Mouse (Mus musculus) hindbrain, embryonic 12.5 days (tissue): ENCODE results near the gene Kcnab3. TPM values are rescaled to one million over a fixed set of nuclear protein-coding genes. Genes with fewer than 3 reads are reported as not detected.

Source experiments
- ATAC-seq: fragments of 200-750 bp; cut with Nextera tagmentation; 2 replicates; pipeline ENCODE4 v1.8.0; 2017; ENCODE audit warnings: moderate TSS enrichment; ENCODE audit not compliant: low FRiP score
- H3K27ac ChIP-seq: fragments of 300-500 bp; sonication (generic); 2 replicates; pipeline ENCODE4 v1.5.1; 2016; ENCODE audit warnings: mild to moderate bottlenecking
- H3K27me3 ChIP-seq: fragments of 300-500 bp; sonication (generic); 2 replicates; pipeline ENCODE4 v1.6.1; 2016; ENCODE audit warnings: mild to moderate bottlenecking
- H3K36me3 ChIP-seq: fragments of 300-500 bp; sonication (generic); 2 replicates; pipeline ENCODE4 v1.6.1; 2016; ENCODE audit warnings: mild to moderate bottlenecking
- H3K4me1 ChIP-seq: fragments of 300-500 bp; sonication (generic); 2 replicates; pipeline ENCODE4 v1.6.1; 2016
- H3K4me2 ChIP-seq: fragments of 300-500 bp; sonication (generic); replicated peaks from 2 replicates; pipeline ENCODE4 v1.6.1; 2016; ENCODE audit warnings: mild to moderate bottlenecking
- H3K4me3 ChIP-seq: fragments of 300-500 bp; sonication (generic); 2 replicates; pipeline ENCODE4 v1.5.1; 2016; ENCODE audit warnings: mild to moderate bottlenecking
- H3K9ac ChIP-seq: fragments of 300-500 bp; sonication (generic); 2 replicates; pipeline ENCODE4 v1.6.1; 2016; ENCODE audit warnings: mild to moderate bottlenecking, moderate library complexity
- H3K9me3 ChIP-seq: fragments of 300-500 bp; sonication (generic); replicated peaks from 2 replicates; pipeline ENCODE4 v1.6.1; 2016; ENCODE audit warnings: mild to moderate bottlenecking
- WGBS: fragments of 180-500 bp; shearing (Covaris S2); methylation state at CpG from one replicate; pipeline ENCODE4 v1.1.7; 2016; 5-methylcytosine and 5-hydroxymethylcytosine counted together
- polyA plus RNA-seq: library from polyadenylated mRNA; unstranded; fragments of >200 nt; fragmentation: Nextera tagmentation; extraction: Ambion mirVana; gene quantifications from 2 replicates; pipeline ENCODE4 v1.2.1, GENCODE M21; 2016

Gene Kcnab3
- polyA plus RNA-seq, 1 experiment from 2014 or later, result 5.0 TPM

GRCm38 (mm10) chr11:69373223-69373965 is 47.3 kb downstream of the Kcnab3 start:
- no peak for ATAC-seq
- Histone ChIP-seq H3K4me3 (no peak overlapping the region), H3K4me1 (peaks cover 22% of the 10 kb centered on the region), H3K9ac (no peak overlapping the region; the same call in 1 of the 2 replicates), H3K4me2 (no peak overlapping the region), H3K36me3 (peaks cover 16% of the 10 kb centered on the region; the same call in 1 of the 2 replicates), H3K9me3 (no peaks in the 10 kb centered on the region), H3K27me3 (no peaks in the 10 kb centered on the region), H3K27ac (no peak overlapping the region)
- 89% methylated on average over 16 of the region's 16 CpGs for WGBS

- no peak overlapping the region for H3K27ac ChIP-seq
- no peak overlapping the region for H3K9ac ChIP-seq
- H3K4me1 ChIP-seq, result peaks cover 19% of the 10 kb centered on the region
- no peak overlapping the region for H3K4me3 ChIP-seq
- peaks cover 16% of the 10 kb centered on the region; the same call in 1 of the 2 replicates for H3K36me3 ChIP-seq
- WGBS, result 88% methylated on average over 4 of the region's 4 CpGs
- no peak for ATAC-seq
- no peaks in the 10 kb centered on the region for H3K27me3 ChIP-seq
- no peaks in the 10 kb centered on the region for H3K9me3 ChIP-seq
- H3K4me2 ChIP-seq, result no peak overlapping the region
These were observed 49.6 kb downstream of the Kcnab3 start for GRCm38 (mm10) chr11:69375646-69376045.

- no peak overlapping the region for H3K4me2 ChIP-seq
- H3K36me3 ChIP-seq, result peaks cover 16% of the 10 kb centered on the region; the same call in 1 of the 2 replicates
- H3K27ac ChIP-seq, result no peak overlapping the region
- H3K9ac ChIP-seq, result no peak overlapping the region
- no peaks in the 10 kb centered on the region for H3K27me3 ChIP-seq
- ATAC-seq, result no peak
- no peaks in the 10 kb centered on the region for H3K9me3 ChIP-seq
- no peaks in the 10 kb centered on the region for H3K4me1 ChIP-seq
- no peak overlapping the region for H3K4me3 ChIP-seq
- WGBS, result 81% methylated on average over 3 of the region's 3 CpGs
These were observed 51.7 kb downstream of the Kcnab3 start for GRCm38 (mm10) chr11:69377766-69378165.

GRCm38 (mm10) chr11:69379600-69379999 is 53.5 kb downstream of the Kcnab3 start:
- H3K4me3 ChIP-seq, result no peak overlapping the region
- H3K27ac ChIP-seq, result no peak overlapping the region
- no peaks in the 10 kb centered on the region for H3K9me3 ChIP-seq
- no peaks in the 10 kb centered on the region for H3K27me3 ChIP-seq
- no peaks in the 10 kb centered on the region for H3K4me1 ChIP-seq
- 91% methylated on average over 3 of the region's 3 CpGs for WGBS
- peaks cover 11% of the 10 kb centered on the region; the same call in 1 of the 2 replicates for H3K36me3 ChIP-seq
- no peak overlapping the region for H3K9ac ChIP-seq
- ATAC-seq, result no peak
- H3K4me2 ChIP-seq, result no peak overlapping the region

GRCm38 (mm10) chr11:69381356-69381755 is 55.3 kb downstream of the Kcnab3 start:
- no peaks in the 10 kb centered on the region for H3K4me1 ChIP-seq
- no peak overlapping the region for H3K9ac ChIP-seq
- H3K27me3 ChIP-seq, result no peaks in the 10 kb centered on the region
- H3K9me3 ChIP-seq, result no peaks in the 10 kb centered on the region
- no peak for ATAC-seq
- H3K4me2 ChIP-seq, result no peak overlapping the region
- WGBS, result 89% methylated on average over 6 of the region's 6 CpGs
- H3K27ac ChIP-seq, result no peak overlapping the region
- 0 out of 2 replicates have a peak, but pooled peaks cover 7% of the 10 kb centered on the region for H3K36me3 ChIP-seq
- no peak overlapping the region for H3K4me3 ChIP-seq

Other genes with a start within 250 kb of the Kcnab3 start
- gene Vamp2, start 237.8 kb upstream of the Kcnab3 start, polyA plus RNA-seq, result 140 and 159 TPM in 2 replicates
- 9.8 and 11.6 TPM in 2 replicates for gene Per1, start 231.0 kb upstream of the Kcnab3 start, polyA plus RNA-seq
- 0.25 and 0.49 TPM in 2 replicates for gene Hes7, start 205.9 kb upstream of the Kcnab3 start, polyA plus RNA-seq
- gene 9130213A22Rik, start 203.7 kb upstream of the Kcnab3 start, polyA plus RNA-seq, result 0.26 and 0.29 TPM in 2 replicates
- gene Aloxe3, start 200.4 kb upstream of the Kcnab3 start, polyA plus RNA-seq, result 0.41 and 0.65 TPM in 2 replicates
- gene Alox12b, start 169.3 kb upstream of the Kcnab3 start, polyA plus RNA-seq, result 0.12 TPM in 2 replicates
- 0.06 and 0.07 TPM in 2 replicates for gene Alox8, start 128.4 kb upstream of the Kcnab3 start, polyA plus RNA-seq
- 0.04 and 0.13 TPM in 2 replicates for gene Gucy2e, start 89.2 kb upstream of the Kcnab3 start, polyA plus RNA-seq
- 30.2 and 37.0 TPM in 2 replicates for gene Cntrob, start 2.5 kb upstream of the Kcnab3 start, polyA plus RNA-seq
- gene Trappc1, start 2.3 kb upstream of the Kcnab3 start, polyA plus RNA-seq, result 165 and 191 TPM in 2 replicates
- 49.0 and 54.6 TPM in 2 replicates for gene Rnf227, start 14.2 kb downstream of the Kcnab3 start, polyA plus RNA-seq
- gene Chd3, start 43.1 kb downstream of the Kcnab3 start, polyA plus RNA-seq, result 93.4 and 97.6 TPM in 2 replicates
- 94.0 and 103 TPM in 2 replicates for gene Naa38, start 69.2 kb downstream of the Kcnab3 start, polyA plus RNA-seq
- gene Cyb5d1, start 69.4 kb downstream of the Kcnab3 start, polyA plus RNA-seq, result 48.0 and 50.5 TPM in 2 replicates
- gene Tmem88, start 72.0 kb downstream of the Kcnab3 start, polyA plus RNA-seq, result 13.2 and 14.8 TPM in 2 replicates
- gene Kdm6b, start 87.4 kb downstream of the Kcnab3 start, polyA plus RNA-seq, result 51.4 and 51.6 TPM in 2 replicates
- gene Dnah2, start 222.9 kb downstream of the Kcnab3 start, polyA plus RNA-seq, result 1.4 and 2.5 TPM in 2 replicates
- gene Efnb3, start 233.9 kb downstream of the Kcnab3 start, polyA plus RNA-seq, result 95.7 and 106 TPM in 2 replicates